Mouse (Mus musculus) G1E (cell line): ENCODE results near the gene Nap1l5.

Source experiments
- CTCF ChIP-seq: IDR thresholded peaks from 2 replicates; pipeline ENCODE4 v1.5.1; 2012; ENCODE audit warnings: low read depth, low read length, inconsistent platforms, mixed read lengths
- GATA2 ChIP-seq: IDR thresholded peaks from 2 replicates; pipeline ENCODE4 v1.6.1; 2012; ENCODE audit warnings: low read depth, low read length, inconsistent platforms, borderline replicate concordance
- POLR2AphosphoS5 ChIP-seq: IDR thresholded peaks from 2 replicates; pipeline ENCODE4 v1.6.1; 2012; ENCODE audit warnings: low read depth, low read length, inconsistent platforms; ENCODE audit not compliant: insufficient replicate concordance
- TAL1 ChIP-seq: conservative IDR thresholded peaks from 2 replicates; pipeline ENCODE4 v1.6.1; 2012; ENCODE audit warnings: low read depth, low read length, inconsistent platforms, mixed read lengths

- TF ChIP-seq CTCF (no peak), GATA2 (no peak), TAL1 (no peak), POLR2AphosphoS5 (no peak)
Measured at GRCm38 (mm10) chr6:58942276-58942675, 35.4 kb upstream of the Nap1l5 start.
